Comparison of ENCODE assay signal across 8 mouse cellular contexts in genomic region chr14:34769021-34769566, GRCm38 (mm10). TPM values are rescaled to one million over a fixed set of nuclear protein-coding genes. Genes with fewer than 3 reads are reported as not detected.
DNase-seq lines count a peak whose midpoint lies in the region; ATAC-seq and TF ChIP-seq lines count a peak whose summit lies in the region.

No protein-coding gene starts in this region.

- H3K4me3 ChIP-seq in forebrain, postnatal 0 days (ENCODE audit: low read depth, low read length): peak overlapping the region; percentile 54
- peak overlapping the region; percentile 36 for H3K4me3 ChIP-seq in hindbrain, embryonic 14.5 days (replicated peaks; ENCODE audit: low read length)

- peak overlapping the region; percentile 95 for H3K4me2 ChIP-seq in forebrain, postnatal 0 days (ENCODE audit: low read depth)
- peak overlapping the region; percentile 69 for H3K4me2 ChIP-seq in hindbrain, embryonic 14.5 days (replicated peaks)

- H3K27ac ChIP-seq in forebrain, postnatal 0 days (ENCODE audit: low read depth, low read length): no peak overlapping the region
- H3K27ac ChIP-seq in hindbrain, embryonic 14.5 days: no peak overlapping the region

- H3K27me3 ChIP-seq in forebrain, postnatal 0 days (ENCODE audit: insufficient read depth, low read length): no peaks in the 10 kb centered on the region
- no peaks in the 10 kb centered on the region for H3K27me3 ChIP-seq in hindbrain, embryonic 14.5 days (ENCODE audit: control insufficient read depth, insufficient read depth, low read length)

- H3K9me3 ChIP-seq in forebrain, postnatal 0 days (ENCODE audit: low read length): no peaks in the 10 kb centered on the region
- H3K9me3 ChIP-seq in hindbrain, embryonic 14.5 days (ENCODE audit: control insufficient read depth, low read length): no peaks in the 10 kb centered on the region

- DNase-seq in NIH3T3 (ENCODE audit: low read depth): peak; percentile 88
- DNase-seq in cerebellum, adult 18-20 months: peak; percentile 56 to 69
- peak; percentile 84 for DNase-seq in forebrain, postnatal 0 days
- peak; percentile 80 for DNase-seq in hindbrain, embryonic 14.5 days (ENCODE audit: low spot score)
- peak; percentile 59 to 61 for DNase-seq in layer of hippocampus, postnatal 36 days
- peak; percentile 49 to 79 for DNase-seq in lung, postnatal 4 days
- peak; percentile 69 for DNase-seq in right cerebral cortex, adult 2 months (ENCODE audit: low spot score in 2 of 2)
- DNase-seq in urinary bladder, postnatal 36 days (ENCODE audit: low spot score in 2 of 2): peak; percentile 54 to 65

- H3K4me1 ChIP-seq in forebrain, postnatal 0 days (ENCODE audit: insufficient read depth): no peaks in the 10 kb centered on the region
- H3K4me1 ChIP-seq in hindbrain, embryonic 14.5 days (replicated peaks; ENCODE audit: control insufficient read depth, insufficient read depth, low read length): 0 out of 2 replicates have a peak, but pooled peaks cover 7% of the 10 kb centered on the region

- peak overlapping the region; percentile 64 for H3K9ac ChIP-seq in forebrain, postnatal 0 days
- peak overlapping the region; percentile 55 for H3K9ac ChIP-seq in hindbrain, embryonic 14.5 days

- ATAC-seq in forebrain, postnatal 0 days: peak; percentile 79
- peak; percentile 51 for ATAC-seq in hindbrain, embryonic 14.5 days (ENCODE audit: low FRiP score)

- 0% methylated on average over 36 of the region's 36 CpGs for WGBS in forebrain, postnatal 0 days
- under 1% methylated on average over 36 of the region's 36 CpGs for WGBS in hindbrain, embryonic 14.5 days

- peak; percentile 88 for TF ChIP-seq CTCF in forebrain, postnatal 0 days (IDR thresholded peaks at IDR 0.05; ENCODE audit: low read depth)

- H3K36me3 ChIP-seq in forebrain, postnatal 0 days (ENCODE audit: insufficient read depth): no peaks in the 10 kb centered on the region
- H3K36me3 ChIP-seq in hindbrain, embryonic 14.5 days (replicated peaks; ENCODE audit: control insufficient read depth, insufficient read depth): no peaks in the 10 kb centered on the region

RNA-seq across cellular contexts. Expression of gene Grid1, which starts 50.8 kb away (rescaled TPM):
- total RNA-seq in forebrain, postnatal 0 days (2014; rRNA removed): 22.2 and 28.3 TPM in 2 replicates
- polyA plus RNA-seq in forebrain, postnatal 0 days (2015; fragmentation: Nextera tagmentation; extraction: Ambion mirVana): 3.3 and 9.2 TPM in 2 replicates
- polyA plus RNA-seq in hindbrain, embryonic 14.5 days (2014; fragmentation: Nextera tagmentation; extraction: Ambion mirVana): 7.0 and 7.7 TPM in 2 replicates
- total RNA-seq in layer of hippocampus, postnatal 36 days (2021): 10 to 100 TPM; 51.7 to 53.4 TPM
